Mouse (Mus musculus) ES-E14 (cell line): Measurements from ENCODE around the gene Gtdc1. TPM values are rescaled to one million over a fixed set of nuclear protein-coding genes. Genes with fewer than 3 reads are reported as not detected.

Source experiments
- DNase-seq: peaks from one replicate; pipeline ENCODE4 v3.0.0-alpha.2; 2013; ENCODE audit warnings: low read depth, low spot score
- H3K27ac ChIP-seq: 2 replicates; pipeline ENCODE4 v1.5.1; 2012; ENCODE audit warnings: low read depth, mild to moderate bottlenecking, low read length, moderate library complexity, mixed read lengths; ENCODE audit not compliant: poor library complexity, insufficient read depth, severe bottlenecking
- H3K36me3 ChIP-seq: 2 replicates; pipeline ENCODE4 v1.6.1; 2012; ENCODE audit warnings: mild to moderate bottlenecking, low read length, moderate library complexity, mixed read lengths; ENCODE audit not compliant: control insufficient read depth, poor library complexity, insufficient read depth, severe bottlenecking
- H3K4me1 ChIP-seq, 2 experiments: fragments of 150-350 bp in 1 of 2; sonication (generic) in 1 of 2; 2 replicates each; pipeline ENCODE4 v1.6.1; 2012; ENCODE audit warnings: low read length in 2 of 2, mild to moderate bottlenecking in 1 of 2, mixed read lengths in 1 of 2; ENCODE audit not compliant: control insufficient read depth in 2 of 2, insufficient read depth in 2 of 2, poor library complexity in 1 of 2
- H3K4me3 ChIP-seq, 2 experiments: fragments of 150-350 bp in 1 of 2; sonication (generic) in 1 of 2; 2 replicates each; pipeline ENCODE4 v1.5.1; 2012; ENCODE audit warnings: low read length in 2 of 2, low read depth in 1 of 2, mild to moderate bottlenecking in 1 of 2, mixed read lengths in 1 of 2; ENCODE audit not compliant: insufficient read depth in 1 of 2, poor library complexity in 1 of 2, severe bottlenecking in 1 of 2
- H3K9ac ChIP-seq: 2 replicates; pipeline ENCODE4 v1.6.1; 2012; ENCODE audit warnings: low read depth, mild to moderate bottlenecking, low read length, mixed read lengths; ENCODE audit not compliant: poor library complexity, insufficient read depth, severe bottlenecking
- H3K9me3 ChIP-seq: fragments of 150-350 bp; sonication (generic); 2 replicates; pipeline ENCODE4 v1.6.1; 2012; ENCODE audit warnings: low read depth, mild to moderate bottlenecking, low read length; ENCODE audit not compliant: control insufficient read depth, insufficient read depth
- CHD2 ChIP-seq: IDR thresholded peaks from 2 replicates; pipeline ENCODE4 v1.6.1; 2014; ENCODE audit warnings: mild to moderate bottlenecking, low read depth, low read length, inconsistent platforms
- HCFC1 ChIP-seq: IDR thresholded peaks from 2 replicates; pipeline ENCODE4 v1.6.1; 2012; ENCODE audit warnings: low read length, inconsistent platforms, borderline replicate concordance; ENCODE audit not compliant: insufficient read depth
- MAFK ChIP-seq: IDR thresholded peaks from 2 replicates; pipeline ENCODE4 v1.6.1; 2014; ENCODE audit warnings: mild to moderate bottlenecking, low read depth, low read length, inconsistent platforms; ENCODE audit not compliant: insufficient read depth
- ZC3H11A ChIP-seq: IDR thresholded peaks from 2 replicates; pipeline ENCODE4 v1.6.1; 2012; ENCODE audit warnings: low read depth, mild to moderate bottlenecking, inconsistent platforms, low read length, borderline replicate concordance
- ZNF384 ChIP-seq: IDR thresholded peaks from 2 replicates; pipeline ENCODE4 v1.6.1; 2012; ENCODE audit warnings: low read depth, low read length, inconsistent platforms
- in situ Hi-C, 2 experiments: fragments of 600-800 bp; cut with MboI; formaldehyde crosslinking; loops; one replicate each; pipeline ENCODE4 v1.15.1; 2025; ENCODE audit warnings: low sequenced_read_pairs in 2 of 2, inconsistent platforms in 1 of 2; ENCODE audit not compliant: unreplicated experiment in 2 of 2
- total RNA-seq: library from RNA; depleted of rRNA; stranded (reverse); fragments of 300-350 nt; gene quantifications from 2 replicates; pipeline ENCODE4 v1.2.3, GENCODE M21; 2012

Gtdc1 gene
- total RNA-seq, 1 experiment: 11.2 TPM

DNA sequence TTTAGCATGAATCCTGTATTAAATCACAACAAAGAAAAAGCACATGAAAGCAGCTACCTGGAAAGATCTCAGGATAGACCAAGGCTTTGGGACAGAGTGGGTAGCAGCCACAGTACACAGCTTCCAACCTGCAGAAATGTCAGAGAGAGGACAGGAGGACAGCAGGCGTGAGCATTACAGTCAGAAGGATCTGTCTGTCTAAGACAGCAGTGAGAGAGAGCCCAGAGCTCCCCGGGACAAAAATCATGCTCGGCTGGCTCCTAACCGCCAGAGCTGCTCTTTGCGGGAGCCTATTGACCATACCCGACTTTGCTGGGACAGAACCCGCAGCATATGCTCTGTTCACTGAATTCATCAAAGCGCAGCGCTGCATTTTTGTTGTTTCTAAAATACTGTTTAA is 356.3 kb downstream of the Gtdc1 start:
- TF ChIP-seq MAFK (no peak), ZNF384 (no peak), HCFC1 (no peak), CHD2 (no peak), ZC3H11A (no peak)

DNA sequence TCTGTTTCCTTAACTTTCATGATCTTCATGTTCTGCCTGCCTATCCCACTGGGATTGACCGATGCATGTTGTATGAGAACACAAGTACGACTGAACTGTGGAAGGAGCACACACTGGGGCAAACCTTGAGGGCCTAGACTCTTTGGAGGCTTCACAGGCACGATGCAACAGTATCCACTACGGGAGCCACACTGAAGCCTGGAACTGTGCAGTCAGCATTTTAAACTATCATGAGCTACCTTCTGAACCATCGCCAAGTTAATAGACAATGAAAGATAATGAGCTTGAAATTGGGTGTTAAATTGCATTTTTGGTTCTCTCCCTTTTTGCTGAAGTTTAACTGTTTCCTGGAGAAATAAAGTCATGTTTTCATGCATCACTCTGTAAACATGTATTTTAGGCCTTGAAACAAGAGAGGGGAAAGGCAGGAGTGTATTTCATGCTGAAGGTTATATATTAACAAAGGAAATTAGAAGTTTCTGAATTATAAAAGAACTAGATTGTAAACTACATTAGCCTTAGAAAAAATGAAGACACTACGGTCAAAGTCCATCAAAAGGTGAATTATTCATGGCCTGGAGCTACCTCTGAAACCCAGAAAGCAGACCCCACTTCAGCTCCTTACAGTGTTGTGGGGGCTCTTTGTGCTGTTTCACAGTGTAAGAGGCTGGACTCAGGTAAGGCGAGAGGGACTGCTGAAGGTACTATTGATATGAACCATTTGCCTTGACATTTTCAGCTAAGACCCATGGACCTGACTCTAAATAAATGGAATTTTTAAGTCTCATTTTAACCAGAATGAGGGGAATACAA is 358.1 kb downstream of the Gtdc1 start:
- in situ Hi-C loops: no loop called here

More for the DNA sequence above, 356.3 kb downstream of the Gtdc1 start:
- Histone ChIP-seq H3K4me3 (no peak overlapping the region), H3K36me3 (no peaks in the 10 kb centered on the region), H3K27ac (no peak overlapping the region), H3K9ac (no peak overlapping the region), H3K9me3 (no peaks in the 10 kb centered on the region), H3K4me1 (no peaks in the 10 kb centered on the region; a peak in 1 of 4 replicates)
- in situ Hi-C loops: no loop called here
- DNase-seq: no peak

DNA sequence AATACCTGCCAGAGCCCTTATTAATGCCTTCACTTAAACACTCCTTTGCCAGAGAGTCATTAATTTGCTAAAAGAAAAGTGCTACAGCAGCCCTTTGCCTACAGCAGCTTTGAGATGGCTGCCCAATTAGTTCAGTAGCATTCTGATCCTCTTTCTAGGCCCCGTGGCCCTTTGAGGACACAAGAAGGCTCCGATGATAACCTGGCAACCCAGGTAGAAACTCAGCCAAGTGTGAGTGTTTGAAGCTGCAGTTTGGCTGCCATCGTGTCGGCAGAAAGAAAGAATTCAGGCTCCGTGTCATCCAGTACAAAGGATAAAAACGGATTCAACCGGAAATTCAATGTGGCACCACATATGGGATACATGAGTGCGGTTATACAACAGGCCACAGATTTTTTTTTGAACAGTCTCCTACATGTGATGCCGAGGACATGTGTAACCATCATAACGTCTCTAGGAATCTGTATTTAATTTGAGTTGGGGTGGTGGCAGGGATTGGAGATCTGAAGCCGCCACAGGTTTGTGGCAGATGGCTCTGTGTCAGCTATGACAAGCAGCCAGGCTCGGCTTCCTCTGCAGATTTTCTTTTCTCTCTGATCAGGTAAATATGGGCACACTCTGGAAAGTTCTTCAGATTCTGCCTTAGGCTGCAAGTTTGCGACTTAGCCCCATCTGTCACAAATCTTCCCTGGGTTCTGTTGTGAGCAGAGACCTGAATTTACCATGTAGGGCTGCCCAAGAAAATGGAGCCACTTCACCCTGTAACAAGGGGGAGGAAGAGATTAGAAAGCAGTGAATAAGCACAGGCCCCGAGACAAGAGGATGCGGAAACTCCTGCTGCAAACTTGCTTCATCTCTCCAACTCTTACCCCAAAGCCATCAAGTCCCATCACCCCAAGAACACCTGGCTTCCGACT is 362.4 kb downstream of the Gtdc1 start:
- Histone ChIP-seq H3K9me3 (no peaks in the 10 kb centered on the region), H3K9ac (no peak overlapping the region), H3K27ac (no peak overlapping the region), H3K36me3 (no peaks in the 10 kb centered on the region), H3K4me3 (no peak overlapping the region), H3K4me1 (no peaks in the 10 kb centered on the region; a peak in 1 of 4 replicates)
- no peak for DNase-seq
- in situ Hi-C loops: no loop called here
- TF ChIP-seq ZC3H11A (no peak), MAFK (no peak)

More for the DNA sequence above, 358.1 kb downstream of the Gtdc1 start:
- H3K27ac ChIP-seq: no peak overlapping the region
- DNase-seq: no peak
- H3K4me3 ChIP-seq: no peak overlapping the region
- no peak for TF ChIP-seq HCFC1
- TF ChIP-seq MAFK: no peak
- TF ChIP-seq ZC3H11A: no peak
- TF ChIP-seq CHD2: no peak
- TF ChIP-seq ZNF384: no peak
- no peaks in the 10 kb centered on the region for H3K9me3 ChIP-seq
- H3K36me3 ChIP-seq: no peaks in the 10 kb centered on the region
- H3K9ac ChIP-seq: no peak overlapping the region
- H3K4me1 ChIP-seq: no peaks in the 10 kb centered on the region; a peak in 1 of 4 replicates

DNA sequence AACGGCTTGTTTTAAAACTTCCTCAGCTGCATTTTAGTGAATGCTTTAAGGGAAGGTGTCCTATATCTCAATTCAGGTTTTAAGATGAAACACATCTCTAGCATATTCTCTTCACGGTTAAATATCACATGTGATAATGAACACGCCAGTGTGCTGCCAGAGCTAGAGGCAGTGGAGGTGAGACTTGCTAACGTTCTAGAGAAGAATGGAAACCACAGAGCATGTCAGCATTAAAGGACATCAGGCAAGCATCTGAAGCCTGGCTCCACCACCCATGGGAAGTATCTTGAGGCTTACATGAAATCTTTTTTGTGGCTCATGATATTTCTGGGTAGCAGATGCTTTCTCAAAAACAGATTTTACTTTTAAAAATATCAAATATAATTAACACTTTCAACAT is 365.7 kb downstream of the Gtdc1 start:
- H3K9me3 ChIP-seq: no peaks in the 10 kb centered on the region
- H3K36me3 ChIP-seq: no peaks in the 10 kb centered on the region
- no peak overlapping the region for H3K27ac ChIP-seq
- no peak overlapping the region for H3K9ac ChIP-seq
- no peak overlapping the region for H3K4me3 ChIP-seq
- no peak for DNase-seq
- in situ Hi-C loops: no loop called here
- no peaks in the 10 kb centered on the region for H3K4me1 ChIP-seq
- TF ChIP-seq MAFK: no peak
- TF ChIP-seq ZNF384: no peak
- no peak for TF ChIP-seq ZC3H11A
- no peak for TF ChIP-seq CHD2
- no peak for TF ChIP-seq HCFC1
